Mouse (Mus musculus) ES-E14 (cell line): ENCODE measurements at regions not wholly inside any gene's neighbourhood (a gene's known extent, or its start where the extent isn't known, plus 50 kb on each side); places are given as distances from the start of the nearest gene placed in this dataset.

Experiments used
- CHD2 ChIP-seq: IDR thresholded peaks from 2 replicates; pipeline ENCODE4 v1.6.1; 2014; ENCODE audit warnings: mild to moderate bottlenecking, low read depth, low read length, inconsistent platforms
- MAFK ChIP-seq: IDR thresholded peaks from 2 replicates; pipeline ENCODE4 v1.6.1; 2014; ENCODE audit warnings: mild to moderate bottlenecking, low read depth, low read length, inconsistent platforms; ENCODE audit not compliant: insufficient read depth
- ZNF384 ChIP-seq: IDR thresholded peaks from 2 replicates; pipeline ENCODE4 v1.6.1; 2012; ENCODE audit warnings: low read depth, low read length, inconsistent platforms

GRCm38 (mm10) chr9:52858411-52858810 lies 178.8 kb upstream of the AI593442 start:
- TF ChIP-seq MAFK (no peak), ZNF384 (no peak), CHD2 (no peak)
